Mouse (Mus musculus): Measurements from ENCODE around the gene Mrps6. TPM values are rescaled to one million over a fixed set of nuclear protein-coding genes. Genes with fewer than 3 reads are reported as not detected.

Mrps6 gene
- total RNA-seq, 1 experiment from 2014 or later, result 82.5 TPM

DNA sequence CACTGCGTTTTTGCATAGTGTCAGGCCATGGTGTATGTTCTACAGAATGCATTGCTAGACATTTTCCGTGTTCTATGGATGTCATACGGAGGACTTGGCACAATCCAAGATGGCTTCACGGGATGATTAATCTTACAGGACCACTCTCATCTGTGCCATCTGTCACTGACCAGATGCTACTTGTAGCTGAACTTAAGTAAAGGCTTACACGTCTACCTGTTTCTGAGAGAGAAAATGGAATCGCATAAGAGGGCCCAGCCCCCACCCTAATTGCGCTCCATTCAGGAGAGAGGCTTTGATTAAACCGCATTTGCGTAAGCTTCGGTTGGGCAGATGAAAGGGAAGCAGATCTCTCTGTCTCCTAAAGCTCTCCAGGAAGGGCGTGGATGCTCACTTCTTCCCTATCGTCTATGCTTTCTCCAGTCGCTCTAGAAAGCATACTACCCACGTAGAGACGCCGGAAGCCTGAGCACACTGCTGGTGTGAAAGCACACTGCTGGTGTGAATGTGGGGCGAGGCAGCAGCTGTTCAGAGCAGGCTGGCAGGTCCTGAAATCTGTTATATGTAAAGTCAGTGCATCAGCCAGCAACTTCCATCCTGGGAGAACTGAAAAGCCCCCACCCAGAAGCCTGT is 62.9 kb downstream of the Mrps6 start:
- no peak for DNase-seq

DNA sequence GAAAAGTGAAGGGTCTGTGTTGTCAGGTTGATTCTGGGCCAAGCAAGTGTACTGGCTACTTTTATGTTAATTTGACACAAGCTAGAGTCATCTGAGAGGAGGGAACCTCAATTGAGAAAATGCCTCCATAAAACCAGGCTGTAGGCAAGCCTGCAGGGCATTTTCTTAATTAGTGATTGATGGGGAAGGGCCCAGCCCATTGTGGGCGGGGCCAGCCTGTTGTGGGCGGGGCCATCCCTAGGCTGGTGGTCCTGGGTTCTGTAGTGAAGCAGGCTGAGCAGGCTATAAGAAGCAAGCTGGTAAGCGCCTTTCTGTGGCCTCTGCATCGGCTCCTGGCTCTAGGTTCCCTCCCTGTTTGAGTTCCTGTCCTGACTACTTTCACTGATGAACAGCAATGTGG is 69.2 kb downstream of the Mrps6 start:
- no peak for DNase-seq

DNA sequence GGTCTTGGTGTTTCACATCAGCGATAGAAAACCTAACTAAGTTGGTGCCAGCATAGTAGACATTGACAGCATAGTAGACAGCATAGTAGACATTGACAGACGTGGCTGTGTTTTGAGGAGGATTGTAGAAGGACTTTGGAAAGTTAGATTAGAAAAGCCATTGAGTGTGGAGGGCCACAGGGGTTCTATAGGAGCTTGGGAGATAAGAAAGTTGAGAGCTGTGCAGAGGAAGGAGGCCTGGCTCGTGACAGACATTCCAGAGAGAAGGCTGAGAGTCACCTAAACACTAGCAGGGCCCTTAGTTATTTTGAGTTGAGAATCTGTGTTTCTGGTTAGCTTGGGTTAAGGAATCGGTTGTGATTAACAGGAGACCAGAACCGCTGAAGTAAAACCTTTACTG is 69.6 kb downstream of the Mrps6 start:
- DNase-seq, result no peak

DNA sequence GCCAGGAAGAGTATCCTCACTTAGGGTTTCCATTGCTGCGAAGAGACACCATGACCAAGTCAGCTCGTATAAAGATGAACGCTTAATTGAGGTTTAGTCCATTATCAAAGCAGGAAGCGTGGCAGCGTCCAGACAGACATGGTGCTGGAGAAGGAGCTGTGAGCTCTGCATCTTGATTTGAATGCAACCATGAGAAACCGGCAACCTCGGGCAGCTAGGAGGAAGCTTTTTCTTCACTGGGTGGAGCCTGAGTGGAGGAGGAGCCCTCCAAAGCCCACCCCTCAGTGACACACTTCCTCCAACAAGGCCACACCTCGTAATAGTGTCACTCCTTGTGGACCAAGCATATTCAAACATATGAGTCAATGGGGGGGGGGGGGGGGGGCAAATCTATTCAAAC is 71.8 kb downstream of the Mrps6 start:
- DNase-seq, result no peak

DNA sequence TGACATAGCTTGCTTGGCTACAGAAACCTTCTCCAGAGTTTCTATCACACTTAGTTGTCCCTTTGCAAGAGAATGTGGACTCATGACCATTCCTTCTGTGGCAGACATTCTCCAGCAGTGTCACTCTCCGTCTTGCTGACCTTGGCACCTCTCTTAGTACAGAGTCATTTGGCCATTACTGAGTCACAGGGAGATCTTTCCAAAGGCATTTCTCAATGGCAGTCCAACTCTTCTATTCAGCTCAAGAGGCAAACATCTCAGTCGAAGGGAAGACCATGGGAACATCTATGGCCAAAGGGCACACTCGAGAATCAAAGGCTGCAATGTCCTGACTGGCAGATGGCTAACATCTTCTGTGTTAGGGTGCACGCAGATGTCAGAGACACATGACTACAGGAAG is 74.4 kb downstream of the Mrps6 start:
- no peak for DNase-seq

DNA sequence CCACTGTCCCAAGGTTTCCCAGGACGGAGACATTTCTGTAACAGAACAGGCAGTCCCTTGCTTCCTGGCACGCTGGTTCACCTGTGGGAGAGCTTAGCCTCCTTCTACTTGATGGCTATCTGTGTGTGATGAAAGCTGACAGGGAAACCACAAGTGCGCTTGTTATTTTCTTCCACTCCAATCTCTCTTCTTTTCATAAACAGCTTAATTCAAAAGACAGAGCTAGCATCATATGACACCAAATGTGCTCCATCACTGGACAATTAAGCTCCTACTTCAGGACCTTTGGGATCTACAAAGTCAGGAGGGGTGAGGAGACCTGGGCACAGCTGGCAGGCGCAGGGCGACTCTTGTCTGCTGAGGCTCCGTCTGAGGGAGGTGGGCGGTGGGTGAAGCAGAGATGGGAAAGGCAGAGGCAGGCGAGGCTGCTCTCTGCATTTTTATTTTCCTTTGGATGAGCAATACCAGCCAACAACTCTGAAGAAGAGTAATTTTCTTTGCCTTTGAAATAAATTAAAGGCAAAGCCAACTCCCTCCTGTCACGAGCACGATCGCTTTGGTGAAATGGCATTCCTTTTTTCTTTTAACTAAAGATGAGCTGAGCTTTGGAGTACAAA is 76.2 kb downstream of the Mrps6 start:
- DNase-seq, result no peak

DNA sequence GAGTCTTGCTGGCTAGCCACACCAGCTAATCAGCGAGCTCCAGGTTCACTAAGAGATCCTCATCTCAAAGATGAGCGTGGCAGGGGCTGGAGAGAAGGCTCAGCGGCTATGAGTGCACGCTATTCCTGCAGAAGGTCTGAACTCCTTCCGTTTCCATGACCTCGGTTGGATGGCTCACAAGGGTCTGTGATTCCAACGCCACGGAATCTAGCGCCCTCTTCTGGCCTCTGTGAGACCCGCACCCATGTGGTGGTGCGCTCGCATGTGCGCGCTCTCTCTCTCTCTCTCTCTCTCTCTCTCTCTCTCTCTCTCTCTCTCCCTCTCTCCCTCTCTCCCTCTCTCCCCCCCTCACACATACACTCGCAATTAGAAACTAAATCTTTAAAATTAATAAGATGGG is 78.2 kb downstream of the Mrps6 start:
- DNase-seq, result no peak

DNA sequence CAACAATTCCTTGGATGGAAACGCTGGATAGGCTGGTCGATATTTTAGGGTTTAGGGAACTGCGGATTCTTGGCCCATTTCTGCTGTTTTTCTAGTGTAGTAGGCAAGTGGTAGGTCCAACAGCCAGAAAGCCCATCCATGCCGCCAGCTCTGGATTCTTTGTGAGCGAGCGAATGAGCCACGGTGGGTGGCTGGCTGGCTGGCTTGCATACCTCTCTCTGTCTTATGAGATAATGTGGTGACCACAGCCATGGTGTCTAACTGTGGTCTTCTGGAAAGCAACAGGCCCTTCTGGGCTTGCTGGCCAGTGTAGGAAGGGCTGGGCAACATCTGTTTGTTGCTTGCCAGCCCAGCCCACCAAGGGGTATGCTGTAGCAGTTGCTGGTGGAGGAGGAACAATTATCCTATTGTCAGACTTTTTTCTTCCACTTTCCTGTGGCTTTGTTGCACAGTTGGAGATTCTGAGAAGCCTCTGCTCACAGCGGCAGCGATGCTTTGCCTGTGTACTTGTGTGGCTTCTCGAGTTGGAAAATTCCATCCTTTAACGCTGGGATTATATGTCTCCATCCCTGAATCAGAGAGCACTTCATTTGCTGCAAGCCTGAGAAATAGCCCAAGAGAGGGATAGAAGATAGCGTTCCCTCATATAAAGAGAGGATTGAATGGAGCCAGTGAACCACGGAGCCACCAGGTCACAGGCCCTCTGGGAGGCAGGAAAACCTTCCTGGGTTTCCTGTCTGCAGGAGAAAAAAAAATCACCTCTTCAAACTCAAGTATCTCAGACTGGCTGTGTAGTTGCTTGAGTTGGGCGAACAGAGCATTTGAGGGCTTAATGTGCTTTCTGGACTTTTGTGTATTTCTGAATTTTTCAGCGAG is 81.6 kb downstream of the Mrps6 start:
- DNase-seq, result no peak

DNA sequence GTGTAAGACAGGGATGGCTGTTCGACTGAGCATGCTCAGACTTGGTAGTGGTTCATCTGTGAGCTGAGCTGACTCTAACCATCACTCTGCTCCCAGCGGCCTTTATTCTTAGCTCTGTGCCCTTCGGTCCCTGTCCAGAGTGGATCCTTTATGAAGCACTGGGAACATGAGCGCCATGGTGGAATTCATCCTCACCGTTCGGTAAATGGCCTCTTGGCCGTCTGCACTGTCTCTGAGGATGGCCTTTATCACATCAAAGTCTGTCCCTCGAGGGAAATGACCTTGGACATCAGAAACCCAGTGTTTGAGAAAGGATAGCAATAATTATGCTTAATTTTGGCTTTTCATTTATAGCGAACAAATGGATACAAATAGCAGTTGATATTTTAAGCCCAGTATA is 82.3 kb downstream of the Mrps6 start:
- no peak for DNase-seq

DNA sequence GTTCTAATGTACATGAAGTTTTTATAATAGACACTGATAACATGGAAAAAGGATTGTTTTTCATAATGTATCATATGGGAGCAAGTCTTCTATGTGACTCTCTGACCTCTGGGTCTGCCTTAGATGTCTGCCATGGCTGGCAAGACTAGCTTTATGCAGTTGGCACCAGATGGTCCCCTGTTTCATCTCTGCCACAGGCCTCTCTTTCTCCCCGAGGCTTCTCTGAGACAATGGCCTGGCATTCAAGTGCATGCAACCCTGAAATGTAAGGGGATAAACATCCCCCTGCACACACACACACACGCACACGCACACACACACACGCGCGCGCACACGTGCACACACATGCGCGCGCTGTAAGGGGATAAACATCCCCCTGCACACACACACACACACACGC is 83.0 kb downstream of the Mrps6 start:
- no peak for DNase-seq

DNA sequence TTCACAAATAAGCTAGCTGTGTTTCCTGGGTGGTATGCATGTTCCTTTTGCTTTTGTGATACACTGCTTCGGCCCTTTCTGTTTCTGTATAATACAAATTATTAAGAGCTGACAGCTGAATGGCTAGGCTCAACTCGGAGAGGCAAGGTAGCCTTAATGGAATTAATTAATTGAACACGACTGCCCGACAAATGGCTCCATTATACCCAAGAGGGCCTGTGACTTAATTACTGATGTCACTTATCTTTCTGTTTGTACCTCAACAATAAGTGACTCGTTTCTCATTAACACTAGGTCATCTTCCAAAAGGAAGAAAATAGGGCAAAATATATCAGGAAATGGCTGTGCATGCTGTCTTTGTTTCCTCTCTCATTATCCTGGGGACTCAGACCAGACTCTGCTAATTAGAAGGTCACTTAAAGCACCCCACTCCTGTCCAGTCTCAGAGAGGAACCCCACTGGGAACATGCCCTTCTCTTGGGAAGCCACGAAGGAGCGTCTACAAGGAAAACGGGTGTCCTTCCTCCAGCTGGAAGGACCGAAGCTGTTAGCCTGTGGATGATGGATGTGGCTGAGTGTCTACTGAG is 84.4 kb downstream of the Mrps6 start:
- DNase-seq, result no peak

DNA sequence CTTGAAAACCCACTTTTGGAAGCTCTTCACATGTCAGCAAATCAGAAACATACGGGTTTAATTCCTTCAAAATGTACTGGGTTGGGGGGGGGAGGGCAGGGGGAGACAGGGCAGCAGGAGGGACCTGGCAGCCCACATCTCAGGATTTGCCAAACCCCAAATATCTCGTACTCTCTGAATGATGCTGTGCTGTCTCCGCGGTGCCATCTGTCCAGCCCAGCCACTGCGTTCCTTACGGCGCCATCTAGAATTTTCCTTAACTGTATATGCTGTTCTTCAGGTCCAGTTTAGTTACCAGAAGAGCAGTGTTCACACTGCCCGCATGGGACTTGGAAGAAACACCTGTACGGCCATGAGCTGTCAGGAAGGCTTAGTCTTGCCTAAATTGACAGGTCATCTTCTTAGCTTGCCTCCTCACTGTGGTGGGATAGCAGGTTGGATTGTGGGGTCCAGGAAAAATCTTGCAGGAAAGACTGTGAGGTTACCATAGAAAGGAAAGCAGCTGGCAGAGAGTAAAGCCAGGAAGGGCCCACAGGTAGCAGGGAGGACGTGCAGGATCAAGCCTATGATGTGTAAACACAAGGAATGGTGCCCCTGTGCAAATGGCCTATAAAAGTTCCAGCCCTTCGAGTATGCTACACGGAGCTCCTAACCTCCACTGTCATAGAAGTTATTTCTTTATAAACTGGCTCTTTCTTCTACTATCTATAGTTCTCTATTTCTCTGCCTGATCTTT is 89.7 kb downstream of the Mrps6 start:
- no peak for DNase-seq

DNA sequence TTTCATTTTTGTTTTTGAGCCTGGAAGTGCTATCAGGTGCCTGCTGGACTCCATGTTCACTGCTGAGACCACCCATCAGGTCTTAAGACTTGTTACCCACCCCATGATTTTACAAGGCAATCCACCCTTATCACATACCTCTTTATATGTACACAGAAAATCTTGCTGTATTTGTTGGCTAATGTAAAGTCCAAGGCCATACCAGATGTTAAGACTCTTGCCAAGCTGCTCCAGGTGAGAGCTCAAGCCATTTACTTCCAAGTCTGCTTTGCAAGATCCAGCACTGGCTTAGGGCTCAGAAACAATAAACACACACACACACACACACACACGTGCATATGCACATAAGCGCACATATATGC is 90.3 kb downstream of the Mrps6 start:
- DNase-seq, result no peak

DNA sequence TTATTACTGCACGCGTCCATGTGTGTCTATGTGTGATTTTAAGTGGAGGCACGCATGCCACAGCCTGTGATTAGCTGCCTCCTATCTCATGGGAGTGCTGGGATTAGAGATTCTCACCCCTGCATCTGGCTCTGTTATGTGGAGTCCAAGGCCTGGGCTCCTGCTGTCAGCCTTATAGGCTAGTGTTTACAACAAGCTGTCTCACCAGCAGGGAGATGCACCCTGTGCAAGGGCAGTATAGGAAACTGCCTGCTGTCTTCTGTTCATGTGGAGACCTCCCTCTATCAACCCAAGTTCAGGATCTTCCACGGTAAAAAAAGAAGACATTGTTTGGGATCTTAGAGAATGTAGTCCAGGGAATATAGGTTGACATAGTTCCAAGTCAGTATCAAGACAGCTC is 92.9 kb downstream of the Mrps6 start:
- no peak for DNase-seq

DNA sequence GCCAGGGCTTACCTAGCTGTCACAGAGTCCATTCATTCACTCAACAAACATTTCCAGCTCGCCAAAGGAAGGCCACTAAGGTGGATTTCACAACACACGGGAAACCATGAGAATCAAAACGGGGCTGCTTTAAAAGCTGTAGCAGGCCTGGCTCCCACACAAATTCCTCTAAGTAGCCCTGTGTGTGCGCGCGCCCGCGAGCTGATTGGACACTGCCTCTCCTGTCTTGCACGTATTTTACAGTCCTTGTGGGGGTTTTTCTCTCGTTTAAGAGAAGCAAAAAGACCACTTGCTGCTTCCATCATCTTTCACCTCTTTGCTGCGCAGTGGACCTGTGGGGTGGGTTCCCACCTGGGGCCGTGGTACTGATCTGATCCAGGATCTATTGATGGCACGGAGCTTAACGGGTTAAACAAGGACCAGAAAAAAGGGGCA is 100.0 kb downstream of the Mrps6 start:
- DNase-seq, result peak; percentile 72

DNA sequence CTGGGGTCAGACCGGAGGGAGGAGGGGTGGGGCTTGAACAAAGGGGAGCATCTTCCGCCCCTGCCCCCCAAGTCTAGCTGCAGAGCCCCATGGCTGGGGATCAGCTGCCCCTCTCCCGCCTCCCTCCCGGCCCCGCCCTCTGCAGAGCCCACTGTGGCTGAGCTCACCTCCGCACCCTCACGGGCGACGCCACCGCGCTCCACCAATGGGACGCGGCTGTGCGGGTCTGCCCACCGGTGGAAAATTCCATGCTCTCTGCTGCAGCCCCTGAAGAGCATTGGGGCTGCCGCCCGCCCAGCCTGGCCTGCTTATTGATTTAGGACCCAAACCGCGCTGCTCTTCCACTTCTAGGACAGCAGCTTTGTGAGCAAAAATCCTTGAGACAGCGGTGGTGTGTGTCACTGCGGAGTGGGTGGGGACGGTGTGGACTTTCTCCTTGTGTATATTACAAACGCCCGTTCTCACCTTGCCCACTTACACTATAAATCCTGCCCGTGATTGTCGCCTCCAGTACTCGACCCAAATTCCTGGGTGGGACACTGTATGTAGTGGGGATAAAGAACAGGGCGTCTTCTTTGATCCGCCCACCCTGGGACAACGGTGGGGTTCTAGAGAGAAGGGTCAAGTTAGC is 100.5 kb downstream of the Mrps6 start:
- peak; percentile 85 for DNase-seq

DNA sequence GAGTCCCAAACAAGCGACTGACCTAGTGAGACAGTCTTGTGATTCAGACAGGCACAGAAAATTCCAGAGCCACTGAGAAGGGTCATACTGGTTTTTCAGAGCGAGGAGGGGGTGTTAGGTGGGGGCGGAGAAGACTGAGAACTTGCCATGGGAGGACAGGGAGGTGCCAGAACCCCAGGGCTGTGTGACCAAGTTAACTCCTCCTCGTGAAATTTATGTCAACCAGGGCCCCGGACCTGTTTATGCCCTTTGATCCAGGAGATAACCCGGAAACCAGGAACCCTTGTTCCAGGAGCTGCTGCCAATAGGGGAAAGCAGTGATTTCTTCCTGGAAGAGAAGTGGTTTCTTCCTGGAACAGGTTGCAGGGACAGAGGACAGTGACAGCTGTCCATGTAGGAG is 101.0 kb downstream of the Mrps6 start:
- no peak for DNase-seq

Other genes starting within 250 kb of the Mrps6 start
- gene Gm49711, start within 50 bp of the Mrps6 start, total RNA-seq (2021), result not detected in 2 replicates
- 20.9 and 25.4 TPM in 2 replicates for gene Slc5a3, start 52 bp downstream of the Mrps6 start, total RNA-seq (2021)
- gene Kcne2, start 234.1 kb downstream of the Mrps6 start, total RNA-seq (2021), result not detected in 2 replicates
- gene Smim11, start 243.0 kb downstream of the Mrps6 start, total RNA-seq (2021), result 63.6 and 68.8 TPM in 2 replicates